Mouse (Mus musculus): ENCODE measurements around the gene Mis18a. TPM values are rescaled to one million over a fixed set of nuclear protein-coding genes. Genes with fewer than 3 reads are reported as not detected.

The Mis18a gene
- 20.3 and 21.8 TPM in 2 replicates for polyA plus RNA-seq (2011; ENCODE audit: insufficient read depth, insufficient read length, low replicate concordance, missing spikeins)

DNA sequence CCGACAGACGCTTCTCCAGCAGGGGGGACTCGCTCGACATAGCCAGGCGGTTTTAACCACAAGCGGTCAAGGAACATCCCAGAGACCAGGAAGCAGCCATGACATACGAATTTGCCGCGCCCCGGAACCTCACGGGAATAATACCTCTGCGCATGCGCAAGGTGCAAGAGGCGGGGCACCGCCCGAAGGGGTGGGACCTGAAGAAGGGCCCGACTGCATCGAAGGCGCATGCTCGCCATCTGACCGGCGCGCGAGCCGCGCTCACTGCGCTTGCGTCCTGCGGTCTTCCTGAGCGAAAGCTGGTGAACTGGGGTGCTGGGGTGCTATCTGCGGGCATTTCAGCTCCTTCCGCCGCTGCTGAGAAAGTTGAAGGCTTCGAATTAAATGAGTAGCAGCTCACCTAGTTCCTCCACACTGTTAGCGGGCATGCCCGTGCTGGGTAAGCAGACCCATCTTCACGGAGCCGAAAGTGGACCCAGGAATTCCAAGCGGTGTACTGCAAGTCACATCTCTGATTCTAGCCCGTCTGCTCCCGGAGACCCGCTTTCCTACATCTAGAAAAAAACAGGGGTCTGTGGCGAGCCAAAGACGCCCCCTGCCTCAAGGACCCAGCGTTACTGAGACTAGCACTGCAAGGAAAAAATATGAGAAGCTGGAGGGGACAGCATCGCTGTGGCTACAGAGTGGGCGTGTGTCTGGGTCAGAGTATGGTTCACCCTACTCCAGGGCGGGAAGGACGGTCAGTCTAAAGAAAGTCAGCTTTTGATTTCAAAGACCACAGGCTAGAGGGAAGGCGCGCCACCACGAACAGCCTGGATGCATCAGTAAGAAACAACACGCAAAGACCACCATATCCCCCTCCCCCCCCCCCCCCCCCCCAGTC lies at the start of gene Mis18a:
Mis18a (minus strand) TSS at position 172 of the 883 bp plus-strand sequence.
- Histone ChIP-seq H3K4me3 (replicated peaks; ENCODE audit: control insufficient read depth, low read depth, low read length) (peak within 1 kb of the TSS; percentile 88), H3K27ac (ENCODE audit: control insufficient read depth, insufficient read depth, low read depth, low read length, poor library complexity) (peak within 1 kb of the TSS; percentile 62), H3K4me1 (ENCODE audit: control insufficient read depth, insufficient read depth, low read length) (no peaks in the 10 kb centered on the region)
- TF ChIP-seq POLR2A (IDR thresholded peaks at IDR 0.05; ENCODE audit: borderline replicate concordance, control insufficient read depth, low read depth, low read length) (peak; percentile 84; the same call in 1 of the 2 replicates), CTCF (IDR thresholded peaks at IDR 0.05; ENCODE audit: control insufficient read depth, insufficient read depth, low read length) (0 out of 2 replicates have a peak, but pooled peaks have one; percentile 11)
- WGBS = 2% methylated on average over 53 of the region's 53 CpGs

DNA sequence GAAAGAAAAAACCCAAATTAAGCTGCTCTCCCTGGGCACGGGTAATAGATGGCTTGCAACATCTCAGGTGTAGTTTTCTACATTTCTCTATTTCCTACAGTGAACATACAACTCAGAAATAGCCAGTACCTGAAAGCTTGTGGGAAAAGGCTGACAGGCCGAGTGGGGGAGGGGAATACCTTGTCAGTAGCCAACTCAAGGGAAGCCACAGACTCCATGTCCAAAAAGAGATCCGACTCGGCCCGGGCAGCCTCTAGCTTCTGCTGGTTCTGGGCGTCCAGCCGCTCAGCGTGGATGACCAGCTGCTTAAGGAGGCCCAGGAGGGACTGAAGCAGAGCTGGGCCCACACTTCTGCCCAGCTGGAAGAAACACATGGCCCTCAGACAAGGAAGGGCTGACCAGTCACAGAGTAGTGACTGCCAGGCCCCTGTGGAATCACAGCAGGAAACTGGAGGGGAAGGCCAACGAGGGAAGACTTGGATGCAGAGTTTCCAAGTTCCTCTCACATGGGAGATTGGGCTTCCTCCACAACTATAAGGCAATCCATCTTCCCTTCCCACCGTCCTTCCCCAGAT lies 48.8 kb upstream of the Mis18a start:
- H3K4me1 ChIP-seq (ENCODE audit: control insufficient read depth, insufficient read depth, low read length) = no peaks in the 10 kb centered on the region
- TF ChIP-seq POLR2A (IDR thresholded peaks at IDR 0.05; ENCODE audit: borderline replicate concordance, control insufficient read depth, low read depth, low read length) (no peak), CTCF (IDR thresholded peaks at IDR 0.05; ENCODE audit: control insufficient read depth, insufficient read depth, low read length) (no peak)
- 83% methylated on average over 10 of the region's 10 CpGs for WGBS
- no peak overlapping the region for H3K4me3 ChIP-seq (replicated peaks; ENCODE audit: control insufficient read depth, low read depth, low read length)
- H3K27ac ChIP-seq (ENCODE audit: control insufficient read depth, insufficient read depth, low read depth, low read length, poor library complexity) = no peak overlapping the region

DNA sequence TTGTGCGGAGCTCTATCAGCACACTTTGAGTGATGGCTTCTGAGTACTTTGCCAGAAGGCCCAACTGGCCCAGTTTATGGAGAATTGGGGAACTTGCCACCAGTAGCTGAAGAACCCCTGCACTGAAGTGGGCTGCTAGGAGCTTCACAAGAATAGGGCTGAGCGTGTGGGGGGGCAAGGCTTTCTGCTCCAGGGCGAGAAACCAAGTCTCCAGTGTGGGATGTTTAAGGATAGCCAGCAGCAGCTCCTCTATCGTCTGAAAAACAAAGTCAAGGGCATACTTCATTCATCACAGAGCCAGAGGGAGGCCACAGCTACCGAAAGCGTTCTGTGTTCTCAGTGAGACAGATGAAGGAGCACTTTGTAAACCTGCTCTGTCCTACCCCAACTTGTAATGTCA lies 47.4 kb upstream of the Mis18a start:
- Histone ChIP-seq H3K27ac (ENCODE audit: control insufficient read depth, insufficient read depth, low read depth, low read length, poor library complexity) (no peak overlapping the region), H3K4me1 (ENCODE audit: control insufficient read depth, insufficient read depth, low read length) (no peaks in the 10 kb centered on the region), H3K4me3 (replicated peaks; ENCODE audit: control insufficient read depth, low read depth, low read length) (no peak overlapping the region)
- 92% methylated on average over 6 of the region's 6 CpGs for WGBS
- no peak for TF ChIP-seq CTCF (IDR thresholded peaks at IDR 0.05; ENCODE audit: control insufficient read depth, insufficient read depth, low read length)
- no peak for TF ChIP-seq POLR2A (IDR thresholded peaks at IDR 0.05; ENCODE audit: borderline replicate concordance, control insufficient read depth, low read depth, low read length)

GRCm38 (mm10) chr16:90774216-90774615 lies 47.0 kb upstream of the Mis18a start:
- no peak overlapping the region for H3K27ac ChIP-seq (ENCODE audit: control insufficient read depth, insufficient read depth, low read depth, low read length, poor library complexity)
- 88% methylated on average over 12 of the region's 12 CpGs for WGBS
- TF ChIP-seq POLR2A (IDR thresholded peaks at IDR 0.05; ENCODE audit: borderline replicate concordance, control insufficient read depth, low read depth, low read length) (no peak), CTCF (IDR thresholded peaks at IDR 0.05; ENCODE audit: control insufficient read depth, insufficient read depth, low read length) (no peak)
- H3K4me3 ChIP-seq (replicated peaks; ENCODE audit: control insufficient read depth, low read depth, low read length) = no peak overlapping the region
- H3K4me1 ChIP-seq (ENCODE audit: control insufficient read depth, insufficient read depth, low read length) = no peaks in the 10 kb centered on the region

DNA sequence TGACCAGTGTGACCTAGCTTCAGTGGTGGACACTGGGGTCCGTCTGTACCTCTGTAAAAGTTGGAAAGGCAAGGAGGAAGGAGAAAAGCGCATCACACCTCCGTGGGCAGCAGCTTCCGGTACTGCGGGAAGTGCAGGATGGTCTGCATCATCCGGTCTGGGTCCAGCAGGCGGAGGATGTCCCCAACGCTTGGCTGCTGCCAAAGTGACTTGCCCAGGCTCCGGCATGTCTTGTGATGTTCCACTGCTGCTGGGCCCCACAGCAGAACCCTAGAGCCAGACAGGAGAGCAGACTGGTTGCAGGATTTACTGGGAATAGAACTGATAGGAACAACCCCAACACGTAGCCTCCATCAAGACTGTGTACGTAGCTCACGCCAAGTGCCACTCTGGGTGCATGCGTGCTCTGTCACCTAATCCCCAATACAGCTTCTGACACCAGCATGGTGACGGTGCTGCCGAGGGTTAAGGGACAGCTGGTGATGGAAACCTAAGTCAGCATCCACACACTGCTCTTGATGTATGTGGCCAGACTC lies 39.8 kb upstream of the Mis18a start:
- H3K4me1 ChIP-seq (ENCODE audit: control insufficient read depth, insufficient read depth, low read length) = peaks cover 2% of the 10 kb centered on the region
- WGBS = 91% methylated on average over 15 of the region's 15 CpGs
- no peak for TF ChIP-seq CTCF (IDR thresholded peaks at IDR 0.05; ENCODE audit: control insufficient read depth, insufficient read depth, low read length)
- no peak for TF ChIP-seq POLR2A (IDR thresholded peaks at IDR 0.05; ENCODE audit: borderline replicate concordance, control insufficient read depth, low read depth, low read length)
- H3K4me3 ChIP-seq (replicated peaks; ENCODE audit: control insufficient read depth, low read depth, low read length) = no peak overlapping the region
- H3K27ac ChIP-seq (ENCODE audit: control insufficient read depth, insufficient read depth, low read depth, low read length, poor library complexity) = no peak overlapping the region

- no peak overlapping the region for H3K4me3 ChIP-seq (replicated peaks; ENCODE audit: control insufficient read depth, low read depth, low read length)
- WGBS = 69% methylated on average over 9 of the region's 9 CpGs
- no peak for TF ChIP-seq POLR2A (IDR thresholded peaks at IDR 0.05; ENCODE audit: borderline replicate concordance, control insufficient read depth, low read depth, low read length)
- no peak for TF ChIP-seq CTCF (IDR thresholded peaks at IDR 0.05; ENCODE audit: control insufficient read depth, insufficient read depth, low read length)
- H3K27ac ChIP-seq (ENCODE audit: control insufficient read depth, insufficient read depth, low read depth, low read length, poor library complexity) = no peak overlapping the region
- H3K4me1 ChIP-seq (ENCODE audit: control insufficient read depth, insufficient read depth, low read length) = peaks cover 2% of the 10 kb centered on the region
These were observed 38.1 kb upstream of the Mis18a start for GRCm38 (mm10) chr16:90765195-90765877.

DNA sequence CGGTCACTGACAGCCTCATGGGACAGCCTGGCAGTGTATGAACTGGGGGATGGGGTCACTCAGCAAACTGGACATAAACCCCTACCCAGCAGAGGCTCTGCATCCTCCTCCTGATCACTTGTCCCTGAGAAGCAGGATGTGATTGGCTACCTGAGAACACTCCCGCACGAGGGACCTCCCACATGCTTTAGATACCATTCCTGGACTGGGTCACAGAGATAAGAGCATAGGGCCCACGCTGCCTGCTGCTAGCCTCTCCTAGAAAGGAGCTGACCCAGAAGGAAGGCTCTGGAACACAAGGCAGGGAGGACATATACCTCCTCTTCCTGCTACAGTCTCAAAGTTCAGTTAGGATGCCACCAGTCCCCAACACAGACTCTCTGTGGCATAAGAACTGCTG lies 33.3 kb upstream of the Mis18a start:
- no peak overlapping the region for H3K27ac ChIP-seq (ENCODE audit: control insufficient read depth, insufficient read depth, low read depth, low read length, poor library complexity)
- no peak overlapping the region for H3K4me3 ChIP-seq (replicated peaks; ENCODE audit: control insufficient read depth, low read depth, low read length)
- TF ChIP-seq CTCF (IDR thresholded peaks at IDR 0.05; ENCODE audit: control insufficient read depth, insufficient read depth, low read length) (no peak), POLR2A (IDR thresholded peaks at IDR 0.05; ENCODE audit: borderline replicate concordance, control insufficient read depth, low read depth, low read length) (no peak)
- 64% methylated on average over 4 of the region's 4 CpGs for WGBS
- H3K4me1 ChIP-seq (ENCODE audit: control insufficient read depth, insufficient read depth, low read length) = peaks cover 2% of the 10 kb centered on the region
